Mouse (Mus musculus) ovary, adult 10 weeks (tissue): ENCODE results near the gene Sema6b. TPM values are rescaled to one million over a fixed set of nuclear protein-coding genes. Genes with fewer than 3 reads are reported as not detected.

ENCODE experiments used
- polyA plus RNA-seq: library from polyadenylated mRNA; stranded (reverse); fragments of 350-450 nt; fragmentation: Illumina TruSeq; extraction: RNeasy Lipid Tissue Mini Kit (QIAGEN cat#74804); gene quantifications from one replicate; pipeline ENCODE4 v1.2.3, GENCODE M21; 2014

Sema6b gene
- polyA plus RNA-seq, result not detected

DNA sequence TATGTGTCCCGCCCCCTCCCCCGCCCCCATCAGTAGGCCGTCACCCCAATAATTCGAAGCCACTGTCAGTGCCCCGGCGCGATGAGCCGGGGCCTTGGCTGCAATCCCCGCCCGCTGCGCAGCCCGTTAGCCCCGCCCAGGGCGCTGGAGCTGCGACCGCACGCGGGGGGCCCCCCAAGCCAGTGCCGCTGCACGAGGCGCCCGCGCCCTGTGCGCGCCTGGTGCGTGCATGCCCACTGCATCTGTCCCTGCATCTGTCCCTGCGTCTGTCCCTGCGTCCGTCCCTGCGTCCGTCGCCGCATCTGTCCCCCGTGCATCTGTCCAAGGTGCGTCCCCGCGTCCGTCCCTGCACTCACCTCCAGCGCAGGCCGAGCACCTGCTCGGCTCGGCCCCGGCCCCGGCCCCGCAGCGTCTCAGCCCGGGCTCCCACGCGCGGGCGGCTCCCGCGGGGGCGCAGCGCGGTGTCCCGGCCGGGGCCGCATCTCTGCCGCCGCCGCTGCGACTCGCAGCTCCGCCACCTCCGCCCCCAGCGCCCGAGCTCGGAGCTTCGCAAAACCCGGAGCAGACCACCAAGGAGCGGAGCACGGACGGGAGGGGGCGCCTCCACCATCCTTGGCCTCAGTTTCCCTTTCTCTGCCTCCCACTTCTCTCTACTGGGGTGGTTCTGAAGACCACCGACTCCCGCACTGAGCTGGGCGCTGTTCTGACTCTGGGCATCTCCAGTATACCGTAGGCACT lies at the start of gene Sema6b:
Sema6b (minus strand) TSS at position 486 of the 738 bp plus-strand sequence.

DNA sequence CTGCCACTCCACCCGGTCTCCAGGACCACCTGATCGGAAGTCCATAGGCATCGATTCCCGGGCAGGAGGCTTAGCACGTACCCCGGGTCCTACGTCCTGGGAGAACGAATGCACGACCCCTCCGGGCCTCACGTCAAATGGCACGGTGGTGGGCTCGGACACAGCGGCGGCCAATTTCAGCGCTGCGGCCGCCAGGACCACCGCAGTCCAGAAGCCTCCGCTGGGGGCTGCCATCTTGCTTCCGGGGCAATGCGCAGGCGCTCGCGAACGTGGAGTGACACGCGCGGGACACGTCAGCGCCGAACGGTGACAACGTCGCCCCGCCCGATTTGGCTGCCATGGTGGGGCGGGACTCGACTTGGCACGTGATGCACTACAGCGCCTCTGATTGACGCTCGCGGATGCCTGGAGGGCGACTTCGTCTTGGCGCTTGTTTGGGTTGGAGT lies 43.5 kb upstream of the Sema6b start, which contains the start of gene Mydgf:
Mydgf (minus strand) TSS at position 263 of the 446 bp plus-strand sequence.

DNA sequence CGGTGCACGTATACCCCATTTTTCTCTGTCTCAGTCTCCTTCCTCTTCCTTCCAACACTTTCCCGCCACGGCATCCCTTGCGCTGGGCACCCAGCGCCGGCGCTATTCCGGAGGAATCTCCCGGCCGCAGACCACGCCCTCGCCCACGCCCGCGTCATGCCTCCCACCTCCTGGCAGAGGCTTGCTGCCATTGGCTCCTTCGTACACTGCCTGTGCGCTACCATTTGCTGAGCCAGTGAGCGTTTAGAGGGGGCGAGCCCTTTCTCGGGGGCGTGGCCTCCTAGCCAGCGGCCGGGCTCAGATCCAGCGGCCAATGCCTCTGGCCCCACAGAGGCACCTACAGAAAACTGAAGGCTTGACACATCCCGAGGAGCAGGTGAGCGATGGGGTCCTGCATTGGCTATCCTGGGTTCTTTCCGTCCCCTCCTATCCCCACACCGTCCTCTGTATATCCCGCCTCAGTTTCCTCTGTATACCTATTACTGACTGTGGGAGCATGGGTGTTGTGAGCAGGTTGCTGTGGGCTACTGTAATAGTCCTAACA lies 22.2 kb upstream of the Sema6b start, which contains the start of gene Tnfaip8l1:
Tnfaip8l1 (plus strand) TSS at position 247 of the 544 bp plus-strand sequence.

GRCm38 (mm10) chr17:56121826-56122225 lies 18.3 kb downstream of the Sema6b start, which contains the start of gene Lrg1:
Lrg1 (minus strand) TSS chr17:56122001.

GRCm38 (mm10) chr17:56117251-56117710 lies 22.9 kb downstream of the Sema6b start, which contains the start of gene Plin5:
Plin5 (minus strand) TSS chr17:56117596.

GRCm38 (mm10) chr17:56109219-56110051 lies 30.7 kb downstream of the Sema6b start, which contains the start of gene Plin4:
Plin4 (minus strand) TSS chr17:56109803.

GRCm38 (mm10) chr17:56078880-56079795 lies 61.0 kb downstream of the Sema6b start, which contains the start of gene Hdgfl2:
Hdgfl2 (plus strand) TSS chr17:56079634.

GRCm38 (mm10) chr17:56074827-56075208 lies 65.3 kb downstream of the Sema6b start, which contains the start of gene Ubxn6:
Ubxn6 (minus strand) TSS chr17:56075028.

Other genes starting within 250 kb of the Sema6b start
- gene Zfp959, start 248.2 kb downstream of the Sema6b start, polyA plus RNA-seq, result 50.6 TPM
- gene Zfp119b, start 190.8 kb downstream of the Sema6b start, polyA plus RNA-seq, result 24.6 TPM
- gene Ebi3, start 187.7 kb downstream of the Sema6b start, polyA plus RNA-seq, result not detected
- 0.66 TPM for gene Yju2, start 181.2 kb downstream of the Sema6b start, polyA plus RNA-seq
- not detected for gene Shd, start 169.9 kb downstream of the Sema6b start, polyA plus RNA-seq
- not detected for gene Fsd1, start 153.8 kb downstream of the Sema6b start, polyA plus RNA-seq
- not detected for gene Stap2, start 134.8 kb downstream of the Sema6b start, polyA plus RNA-seq
- not detected for gene Mpnd, start 134.6 kb downstream of the Sema6b start, polyA plus RNA-seq
- gene Sh3gl1, start 103.7 kb downstream of the Sema6b start, polyA plus RNA-seq, result 0.14 TPM
- gene Chaf1a, start 99.9 kb downstream of the Sema6b start, polyA plus RNA-seq, result 1.6 TPM
- 17.7 TPM for gene Ubxn6, start 65.3 kb downstream of the Sema6b start, polyA plus RNA-seq
- 2.6 TPM for gene Hdgfl2, start 60.7 kb downstream of the Sema6b start, polyA plus RNA-seq
- gene Plin4, start 30.5 kb downstream of the Sema6b start, polyA plus RNA-seq, result 2.3 TPM
- 0.46 TPM for gene Plin5, start 22.7 kb downstream of the Sema6b start, polyA plus RNA-seq
- not detected for gene Lrg1, start 18.3 kb downstream of the Sema6b start, polyA plus RNA-seq
- gene Tnfaip8l1, start 22.1 kb upstream of the Sema6b start, polyA plus RNA-seq, result 0.88 TPM
- 14.9 TPM for gene Mydgf, start 43.6 kb upstream of the Sema6b start, polyA plus RNA-seq
- gene Dpp9, start 78.6 kb upstream of the Sema6b start, polyA plus RNA-seq, result not detected
- gene Fem1a, start 116.5 kb upstream of the Sema6b start, polyA plus RNA-seq, result 2.5 TPM
- gene Ticam1, start 136.4 kb upstream of the Sema6b start, polyA plus RNA-seq, result 0.20 TPM
- 22.7 TPM for gene Plin3, start 152.5 kb upstream of the Sema6b start, polyA plus RNA-seq
- gene Arrdc5, start 159.9 kb upstream of the Sema6b start, polyA plus RNA-seq, result not detected
- gene Uhrf1, start 163.0 kb upstream of the Sema6b start, polyA plus RNA-seq, result 26.4 TPM
- 1.2 TPM for gene Kdm4b, start 185.7 kb upstream of the Sema6b start, polyA plus RNA-seq